Mouse (Mus musculus) limb, embryonic 14.5 days (tissue): Measurements from ENCODE around the gene Camk2b. TPM values are rescaled to one million over a fixed set of nuclear protein-coding genes. Genes with fewer than 3 reads are reported as not detected.

Experiments used
- ATAC-seq: fragments of 200-750 bp; cut with Nextera tagmentation; 2 replicates; pipeline ENCODE4 v1.8.0; 2017; ENCODE audit warnings: low read depth, moderate number of reproducible peaks, moderate TSS enrichment; ENCODE audit not compliant: low FRiP score
- DNase-seq: peaks from one replicate; pipeline ENCODE4 v3.0.0-alpha.2; 2015; ENCODE audit warnings: low spot score
- H3K27ac ChIP-seq: fragments of 300-500 bp; sonication (generic); replicated peaks from 2 replicates; pipeline ENCODE4 v1.5.1; 2014; ENCODE audit warnings: low read depth, mild to moderate bottlenecking, low read length, moderate library complexity, mixed read lengths
- H3K27me3 ChIP-seq: fragments of 300-500 bp; sonication (generic); 2 replicates; pipeline ENCODE4 v1.6.1; 2014; ENCODE audit warnings: low read length, mixed read lengths; ENCODE audit not compliant: control insufficient read depth, insufficient read depth
- H3K36me3 ChIP-seq: fragments of 300-500 bp; sonication (generic); 2 replicates; pipeline ENCODE4 v1.6.1; 2014; ENCODE audit warnings: mild to moderate bottlenecking, low read length, moderate library complexity, mixed read lengths; ENCODE audit not compliant: control insufficient read depth, insufficient read depth
- H3K4me1 ChIP-seq: fragments of 300-500 bp; sonication (generic); 2 replicates; pipeline ENCODE4 v1.6.1; 2014; ENCODE audit warnings: antibody characterized with exemption, low read length, mixed read lengths; ENCODE audit not compliant: control insufficient read depth, insufficient read depth
- H3K4me2 ChIP-seq: fragments of 300-500 bp; sonication (generic); replicated peaks from 2 replicates; pipeline ENCODE4 v1.6.1; 2014; ENCODE audit warnings: low read depth, mild to moderate bottlenecking, low read length, moderate library complexity; ENCODE audit not compliant: severe bottlenecking
- H3K4me3 ChIP-seq: fragments of 300-500 bp; sonication (generic); replicated peaks from 2 replicates; pipeline ENCODE4 v1.5.1; 2014; ENCODE audit warnings: low read length
- H3K9ac ChIP-seq: fragments of 300-500 bp; sonication (generic); 2 replicates; pipeline ENCODE4 v1.6.1; 2014; ENCODE audit warnings: mild to moderate bottlenecking, low read depth, low read length, moderate library complexity; ENCODE audit not compliant: severe bottlenecking
- H3K9me3 ChIP-seq: fragments of 300-500 bp; sonication (generic); 2 replicates; pipeline ENCODE4 v1.6.1; 2016; ENCODE audit warnings: low read length; ENCODE audit not compliant: control insufficient read depth
- POLR2A ChIP-seq: fragments of 200-500 bp; IDR thresholded peaks from 2 replicates; pipeline ENCODE4 v1.8.0; 2012; ENCODE audit warnings: inconsistent platforms, mild to moderate bottlenecking, moderate library complexity, borderline replicate concordance; ENCODE audit not compliant: insufficient read depth, insufficient read length; ENCODE audit errors: extremely low read depth
- WGBS: fragments of 180-500 bp; shearing (Covaris S2); extraction: QIAGEN DNeasy Blood & Tissue Kit; methylation state at CpG from one replicate; pipeline ENCODE4 v1.1.7; 2014; 5-methylcytosine and 5-hydroxymethylcytosine counted together
- polyA plus RNA-seq, 2 experiments: library from polyadenylated mRNA; depleted of rRNA in 1 of 2; stranded (reverse) in 1 of 2; unstranded in 1 of 2; fragments of >200 nt; fragmentation: Nextera tagmentation in 1 of 2; extraction: Ambion mirVana in 1 of 2; gene quantifications; 2 replicates each; pipeline versions ENCODE4 v1.2.1 to v1.2.3; 2012 to 2014

Camk2b gene
- polyA plus RNA-seq, 2 experiments = 1.5 to 3.5 TPM

GRCm38 (mm10) chr11:5971202-5971601, 95.0 kb downstream of the Camk2b start:
- H3K9ac ChIP-seq = no peak overlapping the region
- H3K4me1 ChIP-seq = no peaks in the 10 kb centered on the region; the same call in 1 of the 2 replicates
- H3K27me3 ChIP-seq = no peaks in the 10 kb centered on the region
- WGBS = 29% methylated on average over 7 of the region's 7 CpGs
- no peak for DNase-seq
- ATAC-seq = no peak
- peaks cover 37% of the 10 kb centered on the region for H3K36me3 ChIP-seq
- TF ChIP-seq POLR2A = no peak
- H3K27ac ChIP-seq = no peak overlapping the region
- no peak overlapping the region for H3K4me2 ChIP-seq
- H3K9me3 ChIP-seq = no peaks in the 10 kb centered on the region
- H3K4me3 ChIP-seq = no peak overlapping the region

- no peak for TF ChIP-seq POLR2A
- Histone ChIP-seq H3K4me1 (no peaks in the 10 kb centered on the region; the same call in 1 of the 2 replicates), H3K36me3 (peaks cover 67% of the 10 kb centered on the region), H3K9me3 (no peaks in the 10 kb centered on the region), H3K27ac (no peak overlapping the region), H3K9ac (no peak overlapping the region), H3K27me3 (no peaks in the 10 kb centered on the region), H3K4me3 (no peak overlapping the region), H3K4me2 (no peak overlapping the region)
- no peak for ATAC-seq
- no peak for DNase-seq
- WGBS = 72% methylated on average over 6 of the region's 6 CpGs
Observed at GRCm38 (mm10) chr11:5968223-5968622, 97.9 kb downstream of the Camk2b start.

GRCm38 (mm10) chr11:5966751-5967150, 99.4 kb downstream of the Camk2b start:
- no peak for ATAC-seq
- Histone ChIP-seq H3K9ac (no peak overlapping the region), H3K4me2 (no peak overlapping the region), H3K4me1 (no peaks in the 10 kb centered on the region; the same call in 1 of the 2 replicates), H3K27ac (no peak overlapping the region), H3K27me3 (no peaks in the 10 kb centered on the region), H3K36me3 (peaks cover 81% of the 10 kb centered on the region), H3K9me3 (no peaks in the 10 kb centered on the region), H3K4me3 (no peak overlapping the region)
- no peak for TF ChIP-seq POLR2A
- WGBS = 86% methylated on average over 3 of the region's 3 CpGs
- DNase-seq = no peak

- Histone ChIP-seq H3K9ac (no peak overlapping the region), H3K4me2 (no peak overlapping the region), H3K36me3 (peaks cover 90% of the 10 kb centered on the region), H3K27ac (no peak overlapping the region), H3K4me3 (no peak overlapping the region), H3K9me3 (no peaks in the 10 kb centered on the region), H3K27me3 (no peaks in the 10 kb centered on the region), H3K4me1 (no peaks in the 10 kb centered on the region; the same call in 1 of the 2 replicates)
- DNase-seq (no peak), ATAC-seq (no peak)
- 85% methylated on average over 11 of the region's 11 CpGs for WGBS
- TF ChIP-seq POLR2A = no peak
Observed at GRCm38 (mm10) chr11:5965865-5966264, 100.3 kb downstream of the Camk2b start.

GRCm38 (mm10) chr11:5960051-5960450, 106.1 kb downstream of the Camk2b start:
- Histone ChIP-seq H3K27ac (no peak overlapping the region), H3K9ac (no peak overlapping the region), H3K36me3 (peaks cover 56% of the 10 kb centered on the region), H3K4me2 (no peak overlapping the region), H3K4me1 (peaks cover 4% of the 10 kb centered on the region), H3K4me3 (no peak overlapping the region), H3K9me3 (no peaks in the 10 kb centered on the region), H3K27me3 (no peaks in the 10 kb centered on the region)
- 82% methylated on average over 2 of the region's 2 CpGs for whole genome bisulfite sequencing
- TF ChIP-seq POLR2A = no peak
- no peak for ATAC-seq
- no peak for DNase-seq

- DNase-seq (peak; percentile 96), ATAC-seq (peak; percentile 97)
- peak; percentile 83; the same call in 1 of the 2 replicates for TF ChIP-seq POLR2A
- peaks cover 9% of the 10 kb centered on the region for H3K4me1 ChIP-seq
- peak within 1 kb of the TSS; percentile 72 for H3K4me3 ChIP-seq
- peak within 1 kb of the TSS; percentile 84 for H3K9ac ChIP-seq
- no peaks in the 10 kb centered on the region for H3K27me3 ChIP-seq
- peak within 1 kb of the TSS; percentile 88 for H3K27ac ChIP-seq
- H3K9me3 ChIP-seq = no peaks in the 10 kb centered on the region
- H3K36me3 ChIP-seq = peaks cover 14% of the 10 kb centered on the region
- under 1% methylated on average over 66 of the region's 71 CpGs for whole genome bisulfite sequencing
- peak within 1 kb of the TSS; percentile 52 for H3K4me2 ChIP-seq
Observed at GRCm38 (mm10) chr11:5955546-5956276, 110.5 kb downstream of the Camk2b start, which contains the start of gene Ykt6. TSS of gene Ykt6 (plus strand) at chr11:5955693.
